Mouse (Mus musculus): ENCODE measurements around the gene Dlk1. TPM values are rescaled to one million over a fixed set of nuclear protein-coding genes. Genes with fewer than 3 reads are reported as not detected.

Dlk1 gene
- polyA plus RNA-seq (2012; ENCODE audit: insufficient read depth, low replicate concordance), result 67.8 and 96.3 TPM in 2 replicates

DNA sequence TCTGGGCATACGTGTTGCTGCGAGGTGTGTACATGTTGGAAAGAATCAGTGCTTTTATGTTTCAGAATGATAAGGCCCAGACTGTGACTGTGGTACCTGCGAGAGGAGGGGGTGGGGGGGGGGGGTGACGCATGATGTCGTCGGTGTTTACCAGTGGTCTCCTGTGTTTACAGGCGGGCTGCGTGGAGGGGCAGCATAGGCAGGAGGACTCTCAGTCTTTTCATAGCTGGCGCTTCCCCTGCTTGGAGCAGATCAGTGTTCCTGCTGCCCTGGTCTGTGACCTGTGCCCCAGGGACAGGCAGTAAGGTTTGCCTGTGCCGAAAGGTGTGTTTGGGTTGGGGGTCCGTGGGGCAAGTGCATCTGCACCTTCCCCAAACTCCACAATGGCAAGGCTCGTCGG lies at the start of gene Dlk1:
TSS of gene Dlk1 (plus strand) at position 232 of the 400 bp plus-strand sequence.
- TF ChIP-seq FLI1 (IDR thresholded peaks at IDR 0.05; ENCODE audit: low read length) (no peak), GATA1 (IDR thresholded peaks at IDR 0.05; ENCODE audit: borderline replicate concordance, low read length) (no peak)
- H3K4me3 ChIP-seq (replicated peaks), result peak within 1 kb of the TSS; percentile 86
- peaks cover 86% of the 10 kb centered on the region for H3K27me3 ChIP-seq (replicated peaks)
- H3K36me3 ChIP-seq (replicated peaks; ENCODE audit: low read length), result no peaks in the 10 kb centered on the region
- no peaks in the 10 kb centered on the region for H3K9me3 ChIP-seq
- H3K4me1 ChIP-seq, result peaks cover 37% of the 10 kb centered on the region

- Histone ChIP-seq H3K9me3 (no peaks in the 10 kb centered on the region), H3K4me3 (replicated peaks) (no peak overlapping the region), H3K36me3 (replicated peaks; ENCODE audit: low read length) (no peaks in the 10 kb centered on the region), H3K4me1 (peaks cover 12% of the 10 kb centered on the region; the same call in 1 of the 2 replicates), H3K27me3 (replicated peaks) (peaks cover 43% of the 10 kb centered on the region)
- no peak for TF ChIP-seq FLI1 (IDR thresholded peaks at IDR 0.05; ENCODE audit: low read length)
- no peak for TF ChIP-seq GATA1 (IDR thresholded peaks at IDR 0.05; ENCODE audit: borderline replicate concordance, low read length)
Measured at GRCm38 (mm10) chr12:109402943-109403342, 49.7 kb upstream of the Dlk1 start.

DNA sequence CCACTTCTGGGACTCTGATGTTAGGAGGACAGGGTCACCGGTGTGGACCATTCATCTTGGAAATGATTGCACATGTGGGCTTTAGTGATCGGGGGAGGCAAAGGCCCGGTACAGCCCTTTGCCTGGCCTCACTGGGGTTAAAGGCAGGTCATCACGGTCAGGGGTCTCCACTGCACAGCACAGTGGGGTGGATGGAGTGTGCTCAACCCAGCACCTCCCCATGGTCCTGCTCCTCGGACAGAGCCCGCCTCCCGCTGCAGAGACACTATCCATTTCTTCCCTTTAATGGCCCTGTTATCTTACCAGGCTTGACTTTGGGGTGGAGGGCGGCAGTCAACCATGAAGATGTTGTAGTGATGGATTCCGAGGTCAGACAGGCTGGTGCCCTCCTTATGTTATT lies 48.9 kb upstream of the Dlk1 start:
- peaks cover 12% of the 10 kb centered on the region; the same call in 1 of the 2 replicates for H3K4me1 ChIP-seq

DNA sequence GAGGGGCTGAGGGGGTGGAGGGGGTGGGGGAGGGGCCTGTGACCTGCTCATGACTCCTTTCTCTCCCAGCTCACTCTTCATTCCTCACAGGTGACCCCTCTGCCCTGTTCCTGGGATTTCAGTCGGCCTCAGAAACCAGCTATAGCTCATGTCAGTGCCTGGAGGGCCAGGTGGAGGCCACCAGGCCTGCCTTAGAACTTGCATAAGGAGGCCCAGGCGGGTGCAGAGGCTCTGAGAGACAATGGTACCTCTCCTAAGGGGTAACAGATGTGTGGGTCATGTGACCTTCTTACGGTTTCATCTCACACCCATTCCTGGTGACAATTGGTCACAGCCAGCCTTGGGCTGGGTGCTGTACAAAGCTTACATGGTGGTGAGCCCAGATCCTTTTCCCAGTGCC lies 46.6 kb upstream of the Dlk1 start:
- H3K4me3 ChIP-seq (replicated peaks), result no peak overlapping the region
- TF ChIP-seq GATA1 (IDR thresholded peaks at IDR 0.05; ENCODE audit: borderline replicate concordance, low read length) (no peak), FLI1 (IDR thresholded peaks at IDR 0.05; ENCODE audit: low read length) (no peak)
- no peaks in the 10 kb centered on the region for H3K36me3 ChIP-seq (replicated peaks; ENCODE audit: low read length)
- H3K27me3 ChIP-seq (replicated peaks), result peaks cover 45% of the 10 kb centered on the region
- no peaks in the 10 kb centered on the region for H3K9me3 ChIP-seq
- peaks cover 8% of the 10 kb centered on the region; the same call in 1 of the 2 replicates for H3K4me1 ChIP-seq

More for the DNA sequence above, 48.9 kb upstream of the Dlk1 start:
- H3K36me3 ChIP-seq (replicated peaks; ENCODE audit: low read length), result no peaks in the 10 kb centered on the region
- peaks cover 48% of the 10 kb centered on the region for H3K27me3 ChIP-seq (replicated peaks)
- no peak overlapping the region for H3K4me3 ChIP-seq (replicated peaks)
- H3K9me3 ChIP-seq, result no peaks in the 10 kb centered on the region
- no peak for TF ChIP-seq GATA1 (IDR thresholded peaks at IDR 0.05; ENCODE audit: borderline replicate concordance, low read length)
- TF ChIP-seq FLI1 (IDR thresholded peaks at IDR 0.05; ENCODE audit: low read length), result no peak

DNA sequence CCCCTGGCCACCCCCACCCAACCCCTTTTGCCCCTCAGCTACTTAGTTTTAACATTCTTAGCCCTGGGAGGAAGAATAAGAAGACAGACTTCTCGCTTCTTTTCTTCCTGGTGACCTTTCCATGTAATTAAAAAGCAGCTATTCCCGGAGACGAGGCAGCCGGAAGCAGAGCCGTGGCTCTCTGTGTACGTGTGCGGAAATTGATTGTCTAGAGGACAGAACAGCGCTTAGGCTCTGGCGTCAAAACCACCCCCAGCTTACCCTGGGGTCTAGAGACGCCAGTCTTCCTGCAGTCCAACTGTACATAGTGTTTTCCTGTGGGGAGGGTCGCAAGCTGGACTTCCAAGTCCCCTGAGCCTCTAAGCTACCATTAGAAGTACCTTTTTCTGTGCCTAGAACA lies 41.9 kb upstream of the Dlk1 start:
- Histone ChIP-seq H3K9me3 (no peaks in the 10 kb centered on the region), H3K27me3 (replicated peaks) (peaks cover 44% of the 10 kb centered on the region), H3K4me3 (replicated peaks) (no peak overlapping the region), H3K4me1 (peaks cover 13% of the 10 kb centered on the region), H3K36me3 (replicated peaks; ENCODE audit: low read length) (no peaks in the 10 kb centered on the region)
- TF ChIP-seq GATA1 (IDR thresholded peaks at IDR 0.05; ENCODE audit: borderline replicate concordance, low read length) (no peak), FLI1 (IDR thresholded peaks at IDR 0.05; ENCODE audit: low read length) (no peak)

GRCm38 (mm10) chr12:109411172-109412070 lies 41.2 kb upstream of the Dlk1 start:
- TF ChIP-seq GATA1 (IDR thresholded peaks at IDR 0.05; ENCODE audit: borderline replicate concordance, low read length) (no peak), FLI1 (IDR thresholded peaks at IDR 0.05; ENCODE audit: low read length) (no peak)
- Histone ChIP-seq H3K27me3 (replicated peaks) (peaks cover 44% of the 10 kb centered on the region), H3K36me3 (replicated peaks; ENCODE audit: low read length) (no peaks in the 10 kb centered on the region), H3K4me3 (replicated peaks) (no peak overlapping the region), H3K9me3 (no peaks in the 10 kb centered on the region), H3K4me1 (peaks cover 13% of the 10 kb centered on the region)

DNA sequence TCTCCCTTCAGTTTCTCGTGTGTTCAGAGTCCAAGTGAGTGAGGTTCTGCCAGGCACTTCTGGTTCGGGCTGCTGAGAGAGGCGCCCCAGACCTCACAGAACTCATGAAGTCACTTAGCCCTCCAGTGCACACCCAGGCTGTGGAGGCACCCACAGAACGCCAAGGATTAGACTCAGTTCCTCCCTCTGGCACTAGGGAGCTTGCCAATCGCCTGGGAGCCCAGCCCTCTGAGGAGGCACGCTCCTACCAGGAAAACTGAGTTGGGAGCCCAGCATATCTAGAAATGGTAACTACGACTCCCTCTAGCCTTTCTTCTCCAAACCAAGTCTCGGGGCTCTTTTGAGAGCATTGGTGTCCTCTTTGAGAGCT lies 40.6 kb upstream of the Dlk1 start:
- Histone ChIP-seq H3K4me3 (replicated peaks) (no peak overlapping the region), H3K36me3 (replicated peaks; ENCODE audit: low read length) (no peaks in the 10 kb centered on the region), H3K27me3 (replicated peaks) (peaks cover 48% of the 10 kb centered on the region), H3K9me3 (no peaks in the 10 kb centered on the region), H3K4me1 (peaks cover 13% of the 10 kb centered on the region)
- TF ChIP-seq FLI1 (IDR thresholded peaks at IDR 0.05; ENCODE audit: low read length) (no peak), GATA1 (IDR thresholded peaks at IDR 0.05; ENCODE audit: borderline replicate concordance, low read length) (no peak)

DNA sequence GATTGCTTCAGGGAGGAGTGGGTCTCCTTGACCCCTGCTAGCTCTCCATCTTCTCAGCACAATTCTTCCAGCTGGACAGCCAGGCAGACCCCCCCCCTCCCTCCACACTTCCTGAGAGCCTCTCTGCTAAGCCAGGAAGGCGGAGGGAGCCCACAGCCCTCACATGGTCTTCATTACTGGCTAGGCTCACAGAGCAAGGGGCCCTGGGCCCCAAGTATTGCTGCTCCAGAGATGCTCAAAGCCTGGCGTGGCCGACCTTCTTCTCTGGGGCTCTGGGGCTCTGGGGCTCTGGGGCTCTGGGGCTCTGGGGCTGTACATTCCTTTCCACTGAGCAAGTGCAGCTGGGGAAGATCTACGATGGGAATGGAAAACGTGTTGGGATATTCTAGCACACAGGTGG lies 39.9 kb upstream of the Dlk1 start:
- Histone ChIP-seq H3K36me3 (replicated peaks; ENCODE audit: low read length) (no peaks in the 10 kb centered on the region), H3K4me3 (replicated peaks) (no peak overlapping the region), H3K9me3 (no peaks in the 10 kb centered on the region), H3K4me1 (peaks cover 13% of the 10 kb centered on the region), H3K27me3 (replicated peaks) (peaks cover 54% of the 10 kb centered on the region)
- TF ChIP-seq GATA1 (IDR thresholded peaks at IDR 0.05; ENCODE audit: borderline replicate concordance, low read length) (no peak), FLI1 (IDR thresholded peaks at IDR 0.05; ENCODE audit: low read length) (no peak)

DNA sequence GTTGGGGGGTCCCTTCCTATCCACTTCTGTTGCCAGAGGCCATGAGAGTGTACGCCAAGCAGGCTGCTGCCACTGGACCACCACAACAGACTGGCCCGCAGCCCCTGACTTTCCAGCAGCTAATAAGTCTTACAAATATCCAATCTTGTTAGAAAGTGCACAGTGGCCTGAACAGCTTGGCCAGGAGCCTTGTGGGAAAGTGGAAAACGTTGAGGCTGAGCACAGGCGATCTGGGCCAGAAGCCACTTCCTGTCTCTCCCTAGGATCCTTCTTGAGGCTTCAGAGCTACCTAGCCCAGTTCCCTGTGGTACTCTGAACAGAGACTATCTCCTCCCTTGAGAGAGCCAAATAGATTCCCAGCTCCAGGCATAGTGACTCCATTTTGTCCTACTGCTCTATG lies 39.3 kb upstream of the Dlk1 start:
- Histone ChIP-seq H3K27me3 (replicated peaks) (peaks cover 54% of the 10 kb centered on the region), H3K9me3 (no peaks in the 10 kb centered on the region), H3K4me3 (replicated peaks) (no peak overlapping the region), H3K36me3 (replicated peaks; ENCODE audit: low read length) (no peaks in the 10 kb centered on the region), H3K4me1 (peaks cover 13% of the 10 kb centered on the region)
- TF ChIP-seq GATA1 (IDR thresholded peaks at IDR 0.05; ENCODE audit: borderline replicate concordance, low read length), result no peak
- TF ChIP-seq FLI1 (IDR thresholded peaks at IDR 0.05; ENCODE audit: low read length), result no peak

- no peak for TF ChIP-seq GATA1 (IDR thresholded peaks at IDR 0.05; ENCODE audit: borderline replicate concordance, low read length)
- Histone ChIP-seq H3K36me3 (replicated peaks; ENCODE audit: low read length) (no peaks in the 10 kb centered on the region), H3K9me3 (no peaks in the 10 kb centered on the region), H3K27me3 (replicated peaks) (peaks cover 53% of the 10 kb centered on the region), H3K4me1 (peaks cover 13% of the 10 kb centered on the region), H3K4me3 (replicated peaks) (no peak overlapping the region)
Measured at GRCm38 (mm10) chr12:109416681-109417080, 35.9 kb upstream of the Dlk1 start.
